Mouse (Mus musculus) v-Abl transformed pro-B cells (cell line): ENCODE results near the gene Adamts17.

Experiments
- in situ Hi-C, 2 experiments: fragments of 400-800 bp; cut with MboI; formaldehyde crosslinking; loops; one replicate each; pipeline ENCODE4 v1.15.1; 2025; ENCODE audit not compliant: unreplicated experiment in 2 of 2

Adamts17 gene

DNA sequence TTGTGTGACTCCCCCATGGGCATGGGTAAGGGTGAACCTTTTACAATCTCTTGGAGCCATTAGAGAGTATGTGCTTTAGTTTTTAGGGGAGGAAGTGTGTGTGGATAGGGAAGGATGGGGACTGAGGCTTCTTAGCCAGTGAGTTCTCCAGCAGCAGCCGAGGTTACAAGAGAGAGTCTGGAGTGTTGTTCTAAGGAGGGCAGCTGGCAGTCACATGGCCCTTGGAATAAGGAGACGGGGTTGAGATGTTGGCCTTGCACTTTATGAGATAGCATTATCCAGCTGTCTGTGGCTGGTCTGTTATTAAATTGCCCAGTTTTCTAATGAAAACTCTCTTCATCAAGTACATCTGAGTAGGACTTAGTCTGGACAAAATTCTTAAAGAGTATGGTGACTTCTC is 4.3 kb downstream of the Adamts17 start:
- in situ Hi-C loops = no loop called here

DNA sequence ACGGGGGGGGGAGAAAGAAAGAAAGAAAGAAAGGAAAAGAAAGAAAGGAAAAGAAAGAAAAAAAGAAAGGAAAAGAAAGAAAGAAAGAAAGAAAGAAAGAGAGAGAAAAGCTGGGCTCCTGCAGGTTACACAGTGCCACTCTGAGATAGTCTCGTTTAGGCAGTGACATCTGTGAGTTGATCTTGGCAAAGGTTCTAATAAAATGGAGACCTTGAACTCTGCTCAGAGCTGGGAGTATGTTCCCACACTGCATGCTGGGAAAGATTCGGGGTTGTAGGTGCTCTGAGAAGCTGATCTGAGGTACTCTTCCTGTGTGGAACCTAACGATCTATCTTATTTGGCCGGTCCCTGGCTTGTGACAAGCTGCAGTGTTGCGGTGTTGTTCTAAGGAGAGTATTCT is 7.0 kb downstream of the Adamts17 start:
- in situ Hi-C loops = no loop called here

DNA sequence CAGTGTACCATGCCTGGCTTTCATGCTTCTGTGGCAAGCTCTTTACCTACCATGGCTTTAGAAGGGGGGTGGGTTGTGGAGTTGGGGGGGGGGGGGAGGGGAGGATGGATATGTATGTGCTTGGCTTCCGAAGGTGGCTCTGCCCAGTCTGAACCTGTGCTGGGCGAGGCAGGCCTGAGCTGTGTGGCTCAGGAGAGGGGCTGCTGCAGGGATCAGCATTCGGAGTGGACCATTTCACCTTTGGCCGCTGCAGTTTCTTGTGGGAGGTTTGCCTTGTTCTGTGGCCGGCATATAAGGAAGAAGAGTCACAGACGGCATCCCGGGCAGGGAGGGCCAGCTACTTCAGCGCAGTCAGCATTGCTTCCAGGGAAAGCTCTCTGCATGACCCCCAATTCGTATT is 7.8 kb downstream of the Adamts17 start:
- in situ Hi-C loops = no loop called here

DNA sequence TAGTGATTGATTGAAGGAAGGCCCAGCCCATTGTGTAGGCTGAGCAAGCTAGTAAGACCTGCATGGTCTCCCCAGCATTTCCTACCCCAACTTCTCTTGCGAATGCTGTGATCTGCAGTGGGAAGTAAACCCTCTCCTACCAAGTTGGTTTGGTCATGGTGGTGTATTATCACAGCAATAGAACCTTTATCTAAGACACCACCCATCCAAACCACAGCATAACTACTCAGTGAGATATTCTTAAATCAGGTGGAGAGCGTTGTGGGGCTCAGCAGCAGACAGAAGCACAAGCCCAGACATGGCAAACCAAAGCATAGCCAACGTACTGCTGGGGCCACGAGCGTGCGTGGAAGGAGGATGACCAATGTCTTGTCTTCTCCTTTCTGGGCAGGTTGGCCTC is 9.8 kb downstream of the Adamts17 start:
- in situ Hi-C loops = no loop called here

DNA sequence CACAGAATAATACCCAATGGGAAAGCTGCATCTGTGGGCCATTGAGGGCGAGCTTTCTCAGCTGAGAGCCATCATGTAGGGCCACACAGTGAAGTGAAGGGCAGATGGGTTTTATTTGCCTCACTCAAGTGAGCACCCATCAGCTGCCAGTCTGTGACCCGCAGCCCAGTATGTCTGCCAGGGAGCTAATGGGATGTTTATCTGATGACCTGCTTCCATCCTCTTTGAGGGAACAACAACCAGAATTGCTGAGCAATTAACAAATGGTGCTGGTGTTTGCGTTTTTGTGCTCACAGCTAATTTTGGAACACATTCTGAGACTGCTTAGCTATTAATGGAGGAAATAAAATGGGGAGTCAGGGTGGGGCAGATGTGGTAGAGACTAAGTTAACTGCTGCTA is 12.6 kb downstream of the Adamts17 start:
- in situ Hi-C loops = no loop called here

DNA sequence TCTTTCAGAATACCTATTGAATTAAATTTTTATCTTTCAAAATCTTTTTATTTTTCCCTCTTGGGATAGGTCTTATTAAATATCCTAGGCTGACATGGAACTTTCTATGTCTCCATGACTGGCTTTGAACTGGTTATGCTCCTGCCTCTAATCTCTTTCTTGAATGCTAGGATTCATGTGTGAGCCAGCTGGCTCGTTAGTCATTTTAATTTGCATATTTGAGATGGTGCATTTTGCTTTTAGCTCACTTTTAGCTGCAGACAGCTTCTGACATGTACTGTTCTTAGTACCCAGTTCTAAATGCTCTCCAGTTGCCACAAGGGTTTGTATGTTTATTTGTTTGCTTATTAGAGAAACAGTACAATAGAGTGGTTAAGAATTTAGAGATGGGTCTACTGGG is 18.1 kb downstream of the Adamts17 start:
- in situ Hi-C loops = no loop called here

DNA sequence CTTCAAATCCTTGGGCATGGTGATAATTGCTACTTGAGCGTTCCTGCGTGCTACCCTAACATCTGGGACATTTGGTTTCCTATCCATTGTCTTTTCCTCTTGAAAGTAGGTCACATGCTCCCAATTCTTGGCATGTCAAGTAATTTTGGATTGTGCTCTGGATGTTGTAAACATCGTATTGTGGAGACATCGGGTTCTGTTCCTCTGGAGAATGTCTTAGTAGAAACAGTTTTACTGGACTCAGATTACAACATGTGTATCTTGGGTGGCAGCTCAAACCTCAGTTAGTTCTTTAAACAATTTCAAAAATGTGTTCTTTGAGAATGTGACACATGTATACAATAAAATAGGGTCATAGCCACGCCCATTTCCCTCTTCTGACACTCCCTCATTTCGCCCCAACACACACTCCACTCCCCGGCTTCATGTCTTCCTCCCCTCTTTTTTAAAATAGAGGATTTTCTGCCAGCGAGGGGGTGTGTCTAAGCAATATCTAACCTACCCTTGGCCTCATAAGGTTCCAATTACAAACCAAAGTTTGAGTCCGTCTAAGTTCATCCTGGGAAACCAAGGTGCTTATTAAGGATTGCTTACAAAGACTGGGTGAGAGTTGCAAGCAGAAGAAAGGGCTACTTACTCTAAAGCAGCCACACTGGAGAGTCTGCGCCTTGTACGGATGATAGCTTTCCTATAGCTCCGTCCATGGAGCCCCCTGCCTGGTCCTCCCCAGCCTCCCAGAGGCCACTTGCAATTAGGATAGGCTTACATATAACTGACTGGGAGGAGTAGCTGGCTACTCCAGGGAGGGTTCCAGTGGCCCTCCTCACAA is 18.9 kb downstream of the Adamts17 start:
- in situ Hi-C loops = no loop called here

DNA sequence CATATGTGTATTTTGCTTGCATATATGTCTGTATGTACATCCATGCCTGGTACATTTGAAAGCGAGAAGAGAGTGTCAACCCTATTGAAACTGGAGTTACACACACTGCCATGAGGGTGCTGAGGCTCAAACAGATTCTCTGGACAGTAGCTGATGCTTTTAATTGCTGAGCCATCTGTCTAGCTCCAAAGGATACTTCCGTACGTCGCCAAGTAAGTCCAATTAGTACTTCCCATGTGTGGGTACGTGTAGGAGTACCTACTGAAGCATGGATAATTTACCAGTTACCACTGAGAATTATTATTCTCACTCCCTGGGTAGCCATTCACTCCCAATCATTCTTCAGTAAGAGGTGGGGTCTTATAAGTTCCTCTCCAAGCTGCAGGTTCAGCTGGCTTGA is 19.7 kb downstream of the Adamts17 start:
- in situ Hi-C loops = no loop called here

DNA sequence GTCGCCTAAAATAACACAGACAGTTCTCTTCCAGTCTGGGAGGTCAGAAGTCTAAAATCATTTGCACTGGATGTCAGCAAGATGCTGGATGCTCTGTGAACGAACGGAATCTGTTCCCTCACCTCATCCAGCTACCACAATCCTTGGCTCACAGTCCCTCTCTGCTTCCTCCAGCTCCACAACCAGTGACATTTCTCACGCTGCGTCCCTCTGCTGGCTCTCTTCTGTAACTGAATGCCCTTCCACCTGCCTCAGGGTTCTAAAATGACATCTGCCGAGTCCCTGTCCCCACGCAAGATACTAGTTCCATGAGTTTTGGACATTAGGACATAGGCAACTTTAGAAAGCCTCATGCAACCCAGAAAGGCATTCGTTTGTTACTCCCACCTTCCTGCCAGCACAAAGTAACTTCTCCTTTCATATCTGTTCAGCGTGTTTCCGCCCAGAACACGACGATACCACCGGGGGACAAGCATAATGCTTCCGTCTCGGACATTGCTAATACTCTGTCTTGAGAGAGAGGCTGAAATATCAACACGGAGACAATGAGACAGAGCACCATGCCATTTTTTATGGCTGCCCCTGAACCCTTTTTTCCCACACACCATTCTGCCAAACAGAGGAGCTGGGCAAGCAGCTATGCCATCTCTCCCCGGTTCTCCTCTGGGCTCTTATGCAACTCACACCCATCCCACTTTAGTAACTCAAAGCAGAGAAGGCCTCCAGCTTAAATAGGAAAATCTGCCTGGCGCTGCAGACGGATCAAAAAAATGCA is 27.6 kb downstream of the Adamts17 start:
- in situ Hi-C loops = no loop called here

DNA sequence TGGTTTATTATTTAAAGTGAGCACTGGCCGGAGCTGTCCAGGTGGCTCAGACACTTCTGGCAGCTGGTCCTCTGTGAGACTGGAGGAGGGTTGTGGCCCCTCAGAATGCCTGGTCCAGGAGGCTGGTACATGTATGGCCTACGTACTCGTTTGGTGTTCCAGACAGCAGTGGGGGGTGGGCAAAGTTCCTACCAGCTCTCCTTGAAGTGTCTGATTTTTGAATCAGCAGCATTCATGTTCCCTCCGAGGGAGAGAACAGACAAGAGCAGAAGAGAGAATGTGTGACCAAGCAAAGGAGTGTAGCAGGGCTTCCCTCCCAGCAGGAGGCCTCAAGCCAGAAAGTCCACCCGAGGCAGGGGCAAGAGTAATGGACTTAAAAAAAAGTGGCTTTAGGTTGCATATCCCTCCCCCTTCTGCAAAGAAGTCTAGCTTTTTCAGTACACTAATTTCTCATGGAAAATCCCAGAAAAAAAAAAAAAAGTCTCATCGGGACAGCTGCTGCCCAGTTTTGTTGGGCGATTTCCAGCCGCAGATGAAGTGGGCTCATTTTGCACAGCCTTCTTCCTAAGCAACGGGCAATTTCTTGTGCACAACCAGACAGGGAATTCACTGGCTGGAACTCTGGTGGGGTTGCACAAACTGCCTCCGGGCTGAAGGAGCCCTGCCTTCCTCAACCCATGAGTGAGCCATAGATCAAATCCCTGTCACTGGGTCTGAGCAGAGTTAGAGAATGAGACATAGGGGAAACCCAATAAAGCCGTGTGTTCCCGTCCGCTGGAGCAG is 28.4 kb downstream of the Adamts17 start:
- in situ Hi-C loops = no loop called here

DNA sequence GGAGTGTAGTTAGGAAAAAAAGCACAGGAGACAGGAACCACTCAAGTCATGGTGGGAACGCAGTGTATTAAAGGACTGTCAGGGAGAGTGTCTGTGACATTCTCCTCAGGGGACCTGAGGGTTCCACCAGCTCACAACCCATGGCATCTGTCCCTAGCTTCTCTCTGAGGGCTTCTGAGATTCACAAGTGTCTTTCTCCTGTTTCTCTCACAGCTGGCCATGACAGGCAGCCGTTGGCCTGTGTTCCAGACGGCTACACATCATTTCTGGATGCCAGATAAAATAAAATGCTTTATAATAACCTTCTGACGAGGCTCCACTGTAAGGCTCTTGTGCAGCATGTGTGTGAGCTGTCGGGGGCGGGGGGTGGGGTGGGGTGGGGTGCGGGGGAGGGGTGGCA is 32.0 kb downstream of the Adamts17 start:
- in situ Hi-C loops = no loop called here

DNA sequence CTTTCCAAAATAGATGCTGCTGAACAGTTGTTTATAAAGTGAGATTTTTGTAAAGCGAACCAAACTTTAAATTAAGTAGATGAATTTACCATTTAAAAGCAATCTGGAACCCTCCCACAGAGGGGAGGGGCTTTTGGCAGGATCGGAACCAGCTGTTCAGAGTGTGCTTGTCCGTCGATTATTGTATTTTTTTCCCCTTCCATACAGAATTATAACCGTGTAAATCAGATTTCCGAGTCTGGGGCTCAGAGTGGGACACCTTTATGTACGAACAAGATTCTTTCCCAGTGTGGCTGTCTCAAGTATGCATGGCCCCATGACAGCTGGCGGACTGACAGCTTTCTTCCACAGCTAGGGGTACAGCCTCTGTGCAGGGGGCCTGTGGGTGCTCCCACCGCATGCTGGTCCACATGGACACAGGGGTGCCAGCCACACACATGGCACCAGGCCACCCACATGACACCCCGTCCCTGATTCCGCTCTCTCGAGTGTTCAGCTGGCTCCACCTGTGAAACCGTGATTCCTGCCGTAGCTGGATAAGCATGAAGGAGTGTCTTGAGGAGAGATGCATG is 32.5 kb downstream of the Adamts17 start:
- in situ Hi-C loops = no loop called here

DNA sequence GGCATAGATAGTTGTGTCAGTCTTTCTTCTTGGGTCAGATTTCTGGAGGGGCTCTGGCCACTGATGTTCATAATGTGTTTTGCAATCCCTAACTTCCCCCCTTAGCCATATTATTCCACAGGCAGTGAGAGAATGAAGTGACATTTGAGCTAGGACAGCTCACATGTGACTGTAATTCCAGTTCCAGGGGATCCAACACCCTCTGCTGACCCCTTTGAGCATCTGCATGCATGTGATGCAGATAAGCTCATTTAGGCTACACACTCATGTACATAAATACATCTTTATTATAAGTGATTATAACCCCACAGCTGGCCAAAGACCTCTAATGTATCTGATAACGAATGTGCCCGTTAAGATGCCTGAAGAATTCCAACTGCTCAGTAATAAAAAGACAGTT is 33.7 kb downstream of the Adamts17 start:
- in situ Hi-C loops = no loop called here

DNA sequence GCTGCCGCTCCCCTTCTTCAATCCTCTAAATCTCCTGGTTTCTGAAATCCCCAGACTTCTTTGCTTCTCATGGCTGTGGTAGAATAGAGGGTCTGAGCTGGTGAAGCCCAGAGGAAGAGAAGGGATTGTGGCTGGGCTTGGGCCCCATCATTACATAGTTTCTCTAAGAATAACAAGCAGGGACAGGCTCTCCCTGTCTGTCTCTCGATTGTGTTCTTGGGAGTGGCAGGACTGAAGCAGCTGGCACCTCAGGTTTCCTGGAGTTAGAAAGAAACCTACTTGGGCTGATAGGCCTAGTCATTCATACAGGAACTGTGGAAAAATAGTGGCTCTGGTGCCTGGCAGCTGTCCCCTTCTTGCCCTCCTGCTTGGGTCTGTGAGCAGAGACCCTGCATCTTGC is 51.9 kb downstream of the Adamts17 start:
- in situ Hi-C loops = no loop called here

DNA sequence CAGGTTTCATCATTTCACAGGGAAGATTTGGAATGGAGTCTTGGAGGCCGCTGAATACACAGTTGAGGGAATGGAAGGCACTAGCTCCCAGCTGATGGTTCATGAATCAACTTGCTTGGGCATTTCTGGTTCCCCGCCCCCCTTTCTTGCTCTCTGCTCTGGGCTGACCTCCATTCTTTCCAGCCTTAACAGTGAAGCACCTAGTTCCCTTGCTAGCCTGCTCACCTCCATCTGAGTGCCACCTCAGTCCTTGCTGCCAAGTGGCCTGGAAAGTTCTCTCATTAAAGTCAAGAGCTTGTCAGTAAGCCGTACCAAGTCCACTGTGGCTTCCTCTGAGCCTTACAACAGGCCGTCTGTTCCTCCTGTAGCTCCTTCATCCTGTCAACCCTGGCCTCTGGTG is 52.6 kb downstream of the Adamts17 start:
- in situ Hi-C loops = no loop called here

DNA sequence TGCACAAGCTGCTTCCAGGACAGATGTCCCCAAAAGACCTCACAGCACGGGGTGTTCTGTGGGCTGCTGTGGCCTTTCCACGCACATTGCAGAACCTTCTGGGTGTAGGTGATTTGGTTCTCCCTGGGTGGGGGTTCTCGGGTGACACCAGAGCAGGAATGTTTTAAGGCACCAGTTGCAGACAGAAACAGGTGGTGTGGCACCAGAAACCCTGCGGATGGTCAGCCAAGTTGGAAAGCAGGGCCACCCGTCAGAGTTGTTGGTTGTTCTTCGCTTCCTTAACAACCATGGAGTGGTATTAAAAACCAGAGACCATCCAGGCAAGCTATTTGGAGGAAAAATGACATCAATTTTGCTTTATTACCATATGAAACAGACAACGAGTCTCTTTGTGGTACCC is 62.8 kb downstream of the Adamts17 start:
- in situ Hi-C loops = no loop called here

DNA sequence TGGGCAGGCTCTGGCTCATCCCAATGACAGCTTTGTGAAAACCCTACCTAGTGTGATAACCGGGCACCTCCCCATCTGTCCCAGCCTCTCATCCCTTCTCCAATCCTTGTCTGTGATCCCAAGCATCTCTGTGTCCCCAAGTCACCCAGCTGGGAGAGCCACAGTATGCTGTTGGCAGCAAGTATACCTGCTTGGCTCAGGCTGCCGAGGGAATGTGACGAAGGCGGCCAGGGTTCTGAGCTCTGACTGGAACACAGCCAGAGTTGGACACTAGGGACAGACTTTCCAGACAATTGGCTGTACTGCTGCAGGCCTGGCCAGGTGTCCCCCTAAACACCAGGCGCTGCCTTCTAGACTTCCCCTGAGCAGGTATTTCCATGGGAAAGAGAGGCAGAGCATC is 63.5 kb downstream of the Adamts17 start:
- in situ Hi-C loops = no loop called here

DNA sequence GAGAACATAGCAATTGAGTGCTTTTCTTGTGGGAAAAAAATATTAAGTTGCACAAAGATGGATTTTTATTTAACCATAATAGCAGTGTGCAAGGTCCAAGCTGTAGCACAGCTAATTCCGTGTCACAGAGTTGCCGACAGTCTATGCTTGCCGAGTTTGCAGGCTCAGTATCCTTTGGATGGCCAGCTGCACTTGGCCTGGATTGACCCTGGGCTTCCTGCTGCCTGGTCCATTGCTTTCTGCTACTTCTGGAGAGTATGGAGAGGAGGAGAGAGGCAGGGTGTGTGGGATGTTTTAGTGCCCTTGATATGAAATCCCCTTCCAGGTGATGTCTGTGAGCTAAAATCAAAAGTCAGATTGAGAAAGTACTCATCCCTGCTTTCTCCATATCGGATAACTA is 66.4 kb downstream of the Adamts17 start:
- in situ Hi-C loops = no loop called here

DNA sequence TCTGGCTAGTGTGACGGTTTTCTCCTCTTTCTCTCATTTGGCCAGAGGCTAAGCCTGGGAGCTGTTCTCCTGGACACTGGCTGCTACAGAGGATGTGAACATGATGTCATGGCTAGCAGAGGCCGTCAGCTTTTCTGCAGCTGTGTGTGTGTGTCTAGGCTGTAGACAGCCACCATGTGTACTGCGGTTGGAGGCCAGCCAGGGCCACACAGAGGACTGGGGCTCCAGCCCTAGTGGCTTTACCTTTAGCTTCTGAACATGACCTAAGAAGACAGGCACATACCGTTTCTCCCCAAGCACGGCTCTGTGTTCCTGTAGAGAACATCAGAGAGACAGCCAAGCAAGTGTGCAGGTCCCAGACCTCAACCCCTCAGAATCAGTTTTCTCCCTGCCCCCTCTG is 73.3 kb downstream of the Adamts17 start:
- in situ Hi-C loops = no loop called here

DNA sequence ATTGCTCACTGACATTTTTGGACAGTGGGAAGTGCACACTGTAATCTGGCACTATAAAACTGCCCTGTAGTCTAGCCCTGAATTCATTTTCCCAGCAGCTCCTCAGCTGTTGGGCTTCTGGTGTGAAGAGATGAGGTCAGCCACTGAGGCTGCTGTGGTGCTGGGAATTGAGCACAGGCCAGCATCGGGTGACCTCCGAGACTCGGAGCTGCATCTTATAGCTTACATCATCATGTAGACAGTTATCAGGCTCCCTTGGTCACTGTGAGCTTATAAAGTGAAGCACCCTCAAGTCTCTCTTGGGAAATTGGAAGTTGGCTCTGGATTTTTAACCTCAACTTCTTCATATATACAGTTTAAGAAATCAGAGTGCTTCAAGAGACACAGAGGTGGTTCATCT is 84.1 kb downstream of the Adamts17 start:
- in situ Hi-C loops = no loop called here

DNA sequence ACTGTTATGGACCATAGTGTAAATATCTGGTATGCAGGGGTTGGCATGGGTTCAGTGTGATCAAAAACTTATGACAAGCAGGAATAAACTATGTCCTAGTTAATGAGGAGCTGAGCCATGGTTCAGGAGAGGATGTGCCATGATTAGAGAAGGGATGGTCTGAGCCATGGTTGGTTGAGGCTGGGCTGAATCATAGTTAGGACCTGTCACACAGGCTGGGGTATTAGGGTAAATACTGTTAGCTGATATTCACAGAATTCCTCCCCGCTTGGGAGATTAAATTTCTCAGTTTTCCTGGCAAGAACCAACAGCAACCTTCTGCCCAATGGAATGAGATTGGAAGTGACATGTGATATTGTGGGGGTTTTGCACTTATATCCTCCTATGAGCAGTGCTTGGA is 84.6 kb downstream of the Adamts17 start:
- in situ Hi-C loops = no loop called here
